Mouse (Mus musculus) liver, adult 2 months (tissue): Measurements from ENCODE around the gene Fto.

Experiments
- CTCF ChIP-seq: fragments of 200-500 bp; IDR thresholded peaks from 2 replicates; pipeline ENCODE4 v1.5.1; 2011; ENCODE audit warnings: low read depth, low read length, control low read depth
- POLR2A ChIP-seq: fragments of 200-500 bp; IDR thresholded peaks from 2 replicates; pipeline ENCODE4 v1.6.1; 2011; ENCODE audit warnings: low read length, control low read depth; ENCODE audit not compliant: insufficient read depth; ENCODE audit errors: extremely low read depth

GRCm38 (mm10) chr8:91355301-91355905 lies 42.1 kb downstream of the Fto start:
- TF ChIP-seq POLR2A (no peak), CTCF (no peak)
